Mouse (Mus musculus) lung, embryonic 14.5 days (tissue): Measurements from ENCODE around the gene Ndufa6. TPM values are rescaled to one million over a fixed set of nuclear protein-coding genes. Genes with fewer than 3 reads are reported as not detected.

ENCODE experiments used
- ATAC-seq: fragments of 200-750 bp; cut with Nextera tagmentation; 2 replicates; pipeline ENCODE4 v1.8.0; 2017; ENCODE audit warnings: mild to moderate bottlenecking, moderate TSS enrichment, moderate library complexity; ENCODE audit not compliant: insufficient read depth
- DNase-seq: peaks from one replicate; pipeline ENCODE4 v3.0.0-alpha.2; 2015
- H3K27ac ChIP-seq: fragments of 300-500 bp; sonication (generic); 2 replicates; pipeline ENCODE4 v1.5.1; 2014; ENCODE audit warnings: low read depth, mild to moderate bottlenecking, moderate library complexity
- H3K27me3 ChIP-seq: fragments of 300-500 bp; sonication (generic); 2 replicates; pipeline ENCODE4 v1.6.1; 2014; ENCODE audit warnings: low read length, control low read depth; ENCODE audit not compliant: insufficient read depth
- H3K36me3 ChIP-seq: fragments of 300-500 bp; sonication (generic); 2 replicates; pipeline ENCODE4 v1.6.1; 2014; ENCODE audit warnings: control low read depth; ENCODE audit not compliant: insufficient read depth
- H3K4me1 ChIP-seq: fragments of 300-500 bp; sonication (generic); 2 replicates; pipeline ENCODE4 v1.6.1; 2014; ENCODE audit warnings: antibody characterized with exemption, control low read depth; ENCODE audit not compliant: insufficient read depth
- H3K4me2 ChIP-seq: fragments of 300-500 bp; sonication (generic); 2 replicates; pipeline ENCODE4 v1.6.1; 2014; ENCODE audit warnings: mild to moderate bottlenecking
- H3K4me3 ChIP-seq: fragments of 300-500 bp; sonication (generic); 2 replicates; pipeline ENCODE4 v1.5.1; 2014; ENCODE audit warnings: low read depth, low read length
- H3K9ac ChIP-seq: fragments of 300-500 bp; sonication (generic); 2 replicates; pipeline ENCODE4 v1.6.1; 2014
- H3K9me3 ChIP-seq: fragments of 300-500 bp; sonication (generic); 2 replicates; pipeline ENCODE4 v1.6.1; 2016; ENCODE audit warnings: low read depth, low read length, control low read depth
- CTCF ChIP-seq: IDR thresholded peaks from 2 replicates; pipeline ENCODE4 v1.5.1; 2016; ENCODE audit warnings: antibody characterized with exemption, low read depth
- WGBS: fragments of 180-500 bp; shearing (Covaris S2); extraction: QIAGEN DNeasy Blood & Tissue Kit; methylation state at CpG from one replicate; pipeline ENCODE4 v1.1.7; 2014; 5-methylcytosine and 5-hydroxymethylcytosine counted together
- polyA plus RNA-seq: library from polyadenylated mRNA; unstranded; fragments of >200 nt; fragmentation: Nextera tagmentation; extraction: Ambion mirVana; gene quantifications from 2 replicates; pipeline ENCODE4 v1.2.1, GENCODE M21; 2014

Gene Ndufa6
- polyA plus RNA-seq, 1 experiment from 2014 or later = 289 TPM

DNA sequence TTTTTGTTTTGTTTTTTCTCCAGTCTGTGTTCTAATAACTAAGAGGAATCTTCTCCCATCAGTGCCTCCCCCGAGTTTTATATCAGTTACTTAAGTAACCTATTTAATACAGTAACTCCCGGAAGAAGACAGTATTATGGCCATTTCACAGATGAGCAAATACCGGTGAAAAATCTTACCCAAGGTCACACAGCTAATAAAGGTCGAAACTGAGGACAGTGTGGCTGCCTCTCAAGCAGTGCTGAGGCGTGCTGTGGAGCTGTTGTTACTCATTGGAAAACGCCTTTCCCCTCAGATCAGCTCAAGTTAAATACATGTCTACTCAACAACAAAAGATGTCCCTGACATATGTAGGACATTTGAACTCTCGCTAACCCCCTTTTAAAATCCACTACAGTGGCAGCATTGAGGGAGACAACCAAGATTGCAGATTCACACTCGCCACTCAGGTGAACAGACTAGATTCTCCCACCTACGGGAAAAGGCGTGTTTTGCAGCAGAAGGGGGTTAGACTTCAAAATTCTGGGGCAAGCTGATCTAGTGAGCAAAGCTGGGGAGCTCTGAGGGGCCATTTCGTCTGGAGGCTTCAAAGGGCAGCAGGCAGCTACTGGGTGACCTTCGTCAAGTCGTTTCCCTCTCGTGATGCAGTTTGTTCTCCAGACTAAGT is 911 bp downstream of the Ndufa6 start:
- no peak for TF ChIP-seq CTCF
- no peaks in the 10 kb centered on the region for H3K27me3 ChIP-seq
- H3K4me1 ChIP-seq = no peaks in the 10 kb centered on the region
- peak overlapping the region; percentile 92 for H3K27ac ChIP-seq
- no peak for DNase-seq
- H3K36me3 ChIP-seq = peaks cover 35% of the 10 kb centered on the region
- peak overlapping the region; percentile 95 for H3K4me2 ChIP-seq
- peak overlapping the region; percentile 95 for H3K9ac ChIP-seq
- H3K4me3 ChIP-seq = peak overlapping the region; percentile 97
- ATAC-seq = no peak
- H3K9me3 ChIP-seq = no peaks in the 10 kb centered on the region
- 22% methylated on average over 14 of the region's 14 CpGs for WGBS

DNA sequence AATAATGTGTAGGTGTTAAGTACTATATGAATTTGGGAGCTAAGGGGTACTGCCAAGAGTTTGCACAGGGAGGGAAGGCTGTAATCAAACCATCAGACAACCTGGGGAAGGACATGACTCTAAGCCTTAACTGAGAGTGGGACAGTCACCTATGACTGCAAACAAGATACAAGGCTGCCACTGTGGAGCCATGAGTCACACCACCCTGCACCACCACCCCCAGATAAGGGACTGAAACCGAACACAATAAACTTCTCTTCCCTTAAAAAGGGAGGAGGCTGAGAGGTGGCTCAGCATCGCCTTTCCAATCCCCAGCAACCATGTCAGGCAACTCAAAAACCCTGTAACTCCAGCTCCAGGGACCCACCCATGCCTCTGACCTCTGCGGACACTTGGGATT is 2.6 kb downstream of the Ndufa6 start:
- no peaks in the 10 kb centered on the region for H3K27me3 ChIP-seq
- no peak overlapping the region for H3K4me3 ChIP-seq
- H3K36me3 ChIP-seq = peaks cover 45% of the 10 kb centered on the region
- H3K4me1 ChIP-seq = peaks cover 3% of the 10 kb centered on the region; the same call in 1 of the 2 replicates
- H3K4me2 ChIP-seq = no peak overlapping the region
- no peak for ATAC-seq
- no peak for DNase-seq
- TF ChIP-seq CTCF = no peak
- no peak overlapping the region for H3K27ac ChIP-seq
- H3K9ac ChIP-seq = no peak overlapping the region
- 74% methylated on average over 3 of the region's 3 CpGs for WGBS
- H3K9me3 ChIP-seq = no peaks in the 10 kb centered on the region

DNA sequence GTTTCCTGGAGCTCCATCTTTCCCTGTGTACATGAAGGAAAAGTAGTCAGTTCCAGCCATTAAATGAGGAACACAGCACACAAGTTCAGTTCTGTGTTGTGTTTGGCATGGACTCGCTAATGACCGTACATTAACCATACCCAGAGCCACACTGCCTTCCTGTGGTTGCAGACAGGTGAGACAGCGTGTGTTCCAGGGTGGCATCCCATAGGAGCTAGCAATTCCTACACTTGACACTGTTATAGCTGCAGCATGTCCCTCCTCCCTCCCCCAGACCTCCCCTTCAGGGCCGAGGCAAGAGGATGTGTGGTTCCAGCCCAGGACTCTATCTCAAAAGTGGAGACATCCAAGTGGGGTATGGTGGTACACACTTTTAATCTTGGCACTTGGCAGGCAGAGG is 3.8 kb downstream of the Ndufa6 start:
- no peak for ATAC-seq
- Histone ChIP-seq H3K27ac (no peak overlapping the region), H3K4me2 (no peak overlapping the region), H3K4me3 (no peak overlapping the region), H3K9me3 (no peaks in the 10 kb centered on the region), H3K9ac (no peak overlapping the region), H3K4me1 (peaks cover 3% of the 10 kb centered on the region; the same call in 1 of the 2 replicates), H3K27me3 (no peaks in the 10 kb centered on the region), H3K36me3 (peaks cover 45% of the 10 kb centered on the region)
- DNase-seq = no peak
- WGBS = 82% methylated on average over 4 of the region's 4 CpGs
- no peak for TF ChIP-seq CTCF

DNA sequence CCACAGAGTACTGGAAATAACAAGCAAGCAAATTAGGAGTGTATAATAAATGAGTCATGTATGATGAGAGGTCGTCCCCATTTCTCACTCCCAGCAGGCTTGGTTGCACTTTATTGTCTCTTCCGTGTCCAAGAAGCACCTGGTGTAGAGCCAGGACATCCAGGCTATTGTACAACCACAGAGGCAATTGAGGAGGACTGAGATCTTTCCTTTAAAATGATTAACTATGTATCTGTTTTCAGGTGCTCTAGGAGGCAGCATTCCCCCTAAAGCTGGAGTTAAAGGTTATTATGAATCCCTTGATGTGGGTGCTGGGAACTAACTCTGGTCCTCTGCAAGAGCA is 5.2 kb downstream of the Ndufa6 start:
- Histone ChIP-seq H3K27ac (no peak overlapping the region), H3K4me1 (peaks cover 3% of the 10 kb centered on the region; the same call in 1 of the 2 replicates), H3K4me2 (no peak overlapping the region), H3K9me3 (no peaks in the 10 kb centered on the region), H3K27me3 (no peaks in the 10 kb centered on the region), H3K4me3 (no peak overlapping the region), H3K36me3 (peaks cover 45% of the 10 kb centered on the region), H3K9ac (no peak overlapping the region)
- WGBS = 81% methylated on average over 2 of the region's 2 CpGs
- no peak for TF ChIP-seq CTCF
- ATAC-seq (no peak), DNase-seq (no peak)

DNA sequence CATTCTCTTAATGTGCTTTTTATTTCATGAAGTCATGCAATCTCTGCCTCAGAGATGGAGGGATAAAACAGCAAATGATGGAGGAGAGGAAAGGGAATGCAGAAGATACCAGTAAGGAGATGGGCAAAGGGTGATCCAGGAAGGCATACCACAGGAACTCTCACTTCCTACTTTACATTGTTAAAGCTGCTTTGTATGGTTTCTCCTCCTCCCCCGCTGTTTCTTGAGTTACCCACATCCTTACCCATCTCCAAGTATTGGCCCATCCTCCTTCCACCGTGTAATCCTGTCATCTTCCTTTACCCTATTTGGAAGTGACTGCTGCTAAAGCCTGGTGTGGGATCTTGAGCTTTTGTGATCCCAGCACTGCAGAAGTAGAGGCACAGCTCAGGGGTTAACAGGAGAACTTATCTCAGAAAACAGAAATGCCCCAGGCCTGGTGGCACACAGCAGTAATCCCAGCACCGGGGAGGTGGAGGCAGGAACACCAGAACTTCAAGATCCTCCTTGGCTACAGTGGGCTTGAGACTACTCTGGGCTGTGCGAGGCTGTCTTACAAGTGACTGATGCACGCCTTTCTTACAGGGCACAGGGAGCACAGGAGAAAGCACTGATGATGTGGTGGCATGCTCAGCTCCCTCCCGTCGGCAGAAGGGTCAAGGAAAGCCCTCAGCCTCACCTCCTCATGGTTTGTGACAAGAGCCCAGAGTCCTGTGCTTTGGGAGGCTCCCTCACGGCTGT is 5.7 kb downstream of the Ndufa6 start:
- Histone ChIP-seq H3K4me2 (no peak overlapping the region), H3K4me3 (no peak overlapping the region), H3K36me3 (peaks cover 45% of the 10 kb centered on the region), H3K9me3 (no peaks in the 10 kb centered on the region), H3K4me1 (peaks cover 3% of the 10 kb centered on the region; the same call in 1 of the 2 replicates), H3K27me3 (no peaks in the 10 kb centered on the region), H3K9ac (no peak overlapping the region), H3K27ac (no peak overlapping the region)
- no peak for TF ChIP-seq CTCF
- no peak for ATAC-seq
- no peak for DNase-seq
- WGBS = 85% methylated on average over 8 of the region's 8 CpGs

DNA sequence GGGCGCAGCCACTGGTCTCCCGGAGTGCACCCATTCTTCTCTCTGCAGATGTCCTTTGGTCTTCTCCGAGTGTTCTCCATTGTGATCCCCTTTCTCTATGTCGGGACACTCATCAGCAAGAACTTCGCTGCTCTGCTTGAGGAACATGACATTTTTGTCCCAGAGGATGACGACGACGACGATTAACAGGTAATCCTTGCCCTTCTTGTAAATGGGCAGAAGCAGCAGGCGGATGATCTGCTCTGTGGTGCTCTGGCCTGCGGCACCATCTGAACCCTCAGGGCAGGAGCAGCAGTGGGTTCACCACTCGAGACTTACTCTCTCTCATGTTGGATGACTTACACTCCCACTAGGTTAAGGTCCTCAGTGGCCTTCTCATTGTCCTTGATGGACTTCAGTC is 6.3 kb downstream of the Ndufa6 start:
- Histone ChIP-seq H3K9ac (no peak overlapping the region), H3K27ac (no peak overlapping the region), H3K27me3 (no peaks in the 10 kb centered on the region), H3K4me1 (peaks cover 3% of the 10 kb centered on the region; the same call in 1 of the 2 replicates), H3K36me3 (peaks cover 45% of the 10 kb centered on the region), H3K4me2 (no peak overlapping the region), H3K9me3 (no peaks in the 10 kb centered on the region), H3K4me3 (no peak overlapping the region)
- DNase-seq (no peak), ATAC-seq (no peak)
- TF ChIP-seq CTCF = no peak
- WGBS = 91% methylated on average over 12 of the region's 12 CpGs

DNA sequence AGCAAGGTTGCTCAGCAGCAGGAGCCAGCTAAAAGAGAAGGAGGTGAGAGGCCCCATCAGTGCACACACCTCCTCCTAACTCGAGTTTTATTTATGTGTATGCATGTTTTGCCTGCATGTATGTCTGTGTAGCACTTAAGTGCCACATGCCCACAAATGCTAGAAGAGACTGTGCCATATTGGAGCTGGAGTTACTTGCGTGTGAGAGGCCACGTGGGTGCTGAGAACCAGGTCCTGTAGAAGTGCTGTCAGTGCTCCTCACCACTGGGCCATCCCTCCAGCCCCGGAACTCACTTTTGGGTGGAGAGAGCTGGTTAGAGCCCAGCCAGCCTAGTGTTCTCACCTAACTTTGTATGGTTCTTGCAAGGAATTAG is 6.8 kb downstream of the Ndufa6 start:
- Histone ChIP-seq H3K4me1 (peaks cover 3% of the 10 kb centered on the region; the same call in 1 of the 2 replicates), H3K4me3 (peak overlapping the region; percentile 58), H3K36me3 (peaks cover 45% of the 10 kb centered on the region), H3K4me2 (peak overlapping the region; percentile 87), H3K27me3 (no peaks in the 10 kb centered on the region), H3K9ac (peak overlapping the region; percentile 62), H3K27ac (no peak overlapping the region), H3K9me3 (no peaks in the 10 kb centered on the region)
- 79% methylated on average over 4 of the region's 4 CpGs for WGBS
- DNase-seq (no peak), ATAC-seq (no peak)
- no peak; the same call in 1 of the 2 replicates for TF ChIP-seq CTCF
